Mouse (Mus musculus): ENCODE measurements around the gene Gatb. TPM values are rescaled to one million over a fixed set of nuclear protein-coding genes. Genes with fewer than 3 reads are reported as not detected.

The Gatb gene
- 23.1 and 24.0 TPM in 2 replicates for polyA plus RNA-seq (2015; fragmentation: Nextera tagmentation; extraction: Ambion mirVana)

GRCm38 (mm10) chr3:85573864-85574830, at the start of gene Gatb:
TSS of gene Gatb (plus strand) at chr3:85574119.
- Histone ChIP-seq H3K9me3 (ENCODE audit: control insufficient read depth, low read length) (no peaks in the 10 kb centered on the region), H3K4me1 (replicated peaks; ENCODE audit: control insufficient read depth, insufficient read depth, low read length) (0 out of 2 replicates have a peak, but pooled peaks cover 2% of the 10 kb centered on the region), H3K27ac (ENCODE audit: low read length) (peak within 1 kb of the TSS; percentile 88), H3K27me3 (replicated peaks; ENCODE audit: control insufficient read depth, insufficient read depth, low read length) (no peaks in the 10 kb centered on the region), H3K36me3 (ENCODE audit: control insufficient read depth, insufficient read depth) (no peaks in the 10 kb centered on the region), H3K4me2 (ENCODE audit: low read length) (peak within 1 kb of the TSS; percentile 93), H3K9ac (replicated peaks; ENCODE audit: low read depth, low read length) (peak within 1 kb of the TSS; percentile 88), H3K4me3 (replicated peaks; ENCODE audit: low read length) (peak within 1 kb of the TSS; percentile 92)
- ATAC-seq = peak; percentile 99
- WGBS = 3% methylated on average over 41 of the region's 41 CpGs

DNA sequence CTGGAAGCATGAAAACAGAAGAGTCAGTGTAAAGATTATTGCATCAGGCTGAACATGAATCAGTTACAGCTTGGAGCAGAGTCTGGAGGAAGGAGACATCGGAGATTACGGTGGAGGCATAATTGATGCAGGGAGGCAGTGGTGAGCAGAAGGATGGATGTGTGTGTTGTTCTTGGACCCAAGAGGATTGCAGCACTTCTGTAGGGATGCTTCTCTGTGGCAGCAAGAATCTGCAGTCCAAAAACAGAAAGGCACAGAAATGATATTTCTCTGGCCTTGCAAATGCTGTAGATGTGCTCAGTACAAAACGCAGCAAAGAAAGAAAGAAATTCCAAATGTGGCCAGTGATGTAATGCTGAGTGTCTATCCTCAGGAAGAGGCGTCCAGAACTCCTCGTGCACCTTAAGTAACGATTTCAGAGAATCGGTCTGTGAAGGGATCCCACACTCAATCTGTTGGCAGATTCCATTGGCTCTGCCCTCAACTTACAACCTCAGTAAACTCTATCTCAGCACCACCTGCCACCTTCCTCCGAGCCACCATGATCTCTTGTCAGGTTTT, 43.2 kb upstream of the Gatb start:
- H3K4me2 ChIP-seq (ENCODE audit: low read length) = no peak overlapping the region
- H3K36me3 ChIP-seq (ENCODE audit: control insufficient read depth, insufficient read depth) = no peaks in the 10 kb centered on the region
- H3K9me3 ChIP-seq (ENCODE audit: control insufficient read depth, low read length) = no peaks in the 10 kb centered on the region
- no peaks in the 10 kb centered on the region for H3K27me3 ChIP-seq (replicated peaks; ENCODE audit: control insufficient read depth, insufficient read depth, low read length)
- no peak overlapping the region for H3K27ac ChIP-seq (ENCODE audit: low read length)
- no peak for ATAC-seq
- H3K4me1 ChIP-seq (replicated peaks; ENCODE audit: control insufficient read depth, insufficient read depth, low read length) = peaks cover 3% of the 10 kb centered on the region; the same call in 1 of the 2 replicates
- WGBS = 86% methylated on average over 8 of the region's 8 CpGs
- no peak overlapping the region for H3K9ac ChIP-seq (replicated peaks; ENCODE audit: low read depth, low read length)
- H3K4me3 ChIP-seq (replicated peaks; ENCODE audit: low read length) = no peak overlapping the region

- H3K27ac ChIP-seq (ENCODE audit: low read length) = no peak overlapping the region
- H3K9ac ChIP-seq (replicated peaks; ENCODE audit: low read depth, low read length) = no peak overlapping the region
- no peak overlapping the region for H3K4me3 ChIP-seq (replicated peaks; ENCODE audit: low read length)
- no peak overlapping the region for H3K4me2 ChIP-seq (ENCODE audit: low read length)
- peaks cover 3% of the 10 kb centered on the region; the same call in 1 of the 2 replicates for H3K4me1 ChIP-seq (replicated peaks; ENCODE audit: control insufficient read depth, insufficient read depth, low read length)
- 24% methylated on average over 3 of the region's 3 CpGs for WGBS
- no peaks in the 10 kb centered on the region for H3K27me3 ChIP-seq (replicated peaks; ENCODE audit: control insufficient read depth, insufficient read depth, low read length)
- no peak for ATAC-seq
- no peaks in the 10 kb centered on the region for H3K36me3 ChIP-seq (ENCODE audit: control insufficient read depth, insufficient read depth)
- no peaks in the 10 kb centered on the region for H3K9me3 ChIP-seq (ENCODE audit: control insufficient read depth, low read length)
Observed at GRCm38 (mm10) chr3:85532376-85532775, 41.5 kb upstream of the Gatb start.

- H3K27ac ChIP-seq (ENCODE audit: low read length) = no peak overlapping the region
- no peaks in the 10 kb centered on the region for H3K36me3 ChIP-seq (ENCODE audit: control insufficient read depth, insufficient read depth)
- no peak for ATAC-seq
- WGBS = 75% methylated on average over 3 of the region's 3 CpGs
- no peaks in the 10 kb centered on the region for H3K9me3 ChIP-seq (ENCODE audit: control insufficient read depth, low read length)
- H3K9ac ChIP-seq (replicated peaks; ENCODE audit: low read depth, low read length) = no peak overlapping the region
- H3K4me2 ChIP-seq (ENCODE audit: low read length) = no peak overlapping the region
- H3K27me3 ChIP-seq (replicated peaks; ENCODE audit: control insufficient read depth, insufficient read depth, low read length) = no peaks in the 10 kb centered on the region
- peaks cover 3% of the 10 kb centered on the region; the same call in 1 of the 2 replicates for H3K4me1 ChIP-seq (replicated peaks; ENCODE audit: control insufficient read depth, insufficient read depth, low read length)
- no peak overlapping the region for H3K4me3 ChIP-seq (replicated peaks; ENCODE audit: low read length)
Observed at GRCm38 (mm10) chr3:85535042-85535441, 38.9 kb upstream of the Gatb start.

- no peaks in the 10 kb centered on the region for H3K27me3 ChIP-seq (replicated peaks; ENCODE audit: control insufficient read depth, insufficient read depth, low read length)
- ATAC-seq = no peak
- H3K27ac ChIP-seq (ENCODE audit: low read length) = no peak overlapping the region
- no peaks in the 10 kb centered on the region for H3K9me3 ChIP-seq (ENCODE audit: control insufficient read depth, low read length)
- no peak overlapping the region for H3K4me3 ChIP-seq (replicated peaks; ENCODE audit: low read length)
- 82% methylated on average over 11 of the region's 11 CpGs for WGBS
- no peaks in the 10 kb centered on the region for H3K36me3 ChIP-seq (ENCODE audit: control insufficient read depth, insufficient read depth)
- H3K9ac ChIP-seq (replicated peaks; ENCODE audit: low read depth, low read length) = no peak overlapping the region
- no peak overlapping the region for H3K4me2 ChIP-seq (ENCODE audit: low read length)
- 0 out of 2 replicates have a peak, but pooled peaks cover 3% of the 10 kb centered on the region for H3K4me1 ChIP-seq (replicated peaks; ENCODE audit: control insufficient read depth, insufficient read depth, low read length)
Observed at GRCm38 (mm10) chr3:85535621-85536520, 38.0 kb upstream of the Gatb start.

- Histone ChIP-seq H3K9ac (replicated peaks; ENCODE audit: low read depth, low read length) (no peak overlapping the region), H3K4me2 (ENCODE audit: low read length) (no peak overlapping the region), H3K4me3 (replicated peaks; ENCODE audit: low read length) (no peak overlapping the region), H3K27me3 (replicated peaks; ENCODE audit: control insufficient read depth, insufficient read depth, low read length) (no peaks in the 10 kb centered on the region), H3K36me3 (ENCODE audit: control insufficient read depth, insufficient read depth) (no peaks in the 10 kb centered on the region), H3K9me3 (ENCODE audit: control insufficient read depth, low read length) (no peaks in the 10 kb centered on the region), H3K27ac (ENCODE audit: low read length) (no peak overlapping the region), H3K4me1 (replicated peaks; ENCODE audit: control insufficient read depth, insufficient read depth, low read length) (no peaks in the 10 kb centered on the region)
- WGBS = 71% methylated on average over 3 of the region's 3 CpGs
- ATAC-seq = no peak
Observed at GRCm38 (mm10) chr3:85542765-85543164, 31.2 kb upstream of the Gatb start.

DNA sequence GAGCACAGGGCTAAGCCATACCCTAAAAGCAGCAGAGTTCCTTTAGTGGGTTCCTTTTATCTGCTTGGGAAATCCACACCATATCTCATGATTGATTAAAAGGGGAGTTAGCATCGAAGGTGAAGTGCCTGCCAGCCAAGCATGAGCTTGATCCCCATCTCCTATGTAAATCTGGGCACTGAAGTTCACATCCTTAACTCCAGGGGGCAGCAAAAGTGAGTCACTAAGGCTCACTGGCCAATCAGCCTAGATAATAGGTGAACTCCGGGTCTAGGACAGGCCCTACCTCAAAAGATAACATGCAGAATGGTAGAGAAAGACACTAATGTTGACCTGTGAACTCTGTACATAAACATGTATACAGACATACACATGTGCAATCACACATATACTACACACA, 30.3 kb upstream of the Gatb start:
- 67% methylated on average over 2 of the region's 2 CpGs for WGBS
- no peak for ATAC-seq
- no peaks in the 10 kb centered on the region for H3K27me3 ChIP-seq (replicated peaks; ENCODE audit: control insufficient read depth, insufficient read depth, low read length)
- H3K9me3 ChIP-seq (ENCODE audit: control insufficient read depth, low read length) = no peaks in the 10 kb centered on the region
- no peak overlapping the region for H3K4me3 ChIP-seq (replicated peaks; ENCODE audit: low read length)
- H3K4me2 ChIP-seq (ENCODE audit: low read length) = no peak overlapping the region
- H3K36me3 ChIP-seq (ENCODE audit: control insufficient read depth, insufficient read depth) = no peaks in the 10 kb centered on the region
- no peak overlapping the region for H3K9ac ChIP-seq (replicated peaks; ENCODE audit: low read depth, low read length)
- H3K4me1 ChIP-seq (replicated peaks; ENCODE audit: control insufficient read depth, insufficient read depth, low read length) = no peaks in the 10 kb centered on the region
- H3K27ac ChIP-seq (ENCODE audit: low read length) = no peak overlapping the region

- WGBS = 71% methylated on average over 4 of the region's 4 CpGs
- 0 out of 2 replicates have a peak, but pooled peaks cover 4% of the 10 kb centered on the region for H3K4me1 ChIP-seq (replicated peaks; ENCODE audit: control insufficient read depth, insufficient read depth, low read length)
- 0 out of 2 replicates have a peak, but pooled peaks cover 3% of the 10 kb centered on the region for H3K9me3 ChIP-seq (ENCODE audit: control insufficient read depth, low read length)
- no peak overlapping the region for H3K4me2 ChIP-seq (ENCODE audit: low read length)
- H3K9ac ChIP-seq (replicated peaks; ENCODE audit: low read depth, low read length) = no peak overlapping the region
- H3K36me3 ChIP-seq (ENCODE audit: control insufficient read depth, insufficient read depth) = no peaks in the 10 kb centered on the region
- H3K4me3 ChIP-seq (replicated peaks; ENCODE audit: low read length) = no peak overlapping the region
- H3K27me3 ChIP-seq (replicated peaks; ENCODE audit: control insufficient read depth, insufficient read depth, low read length) = no peaks in the 10 kb centered on the region
- no peak for ATAC-seq
- H3K27ac ChIP-seq (ENCODE audit: low read length) = no peak overlapping the region
Observed at GRCm38 (mm10) chr3:85550312-85550711, 23.6 kb upstream of the Gatb start.

Measured in forebrain, embryonic 16.5 days (tissue).